Mouse (Mus musculus): ENCODE results near the gene Vmn1r42. TPM values are rescaled to one million over a fixed set of nuclear protein-coding genes. Genes with fewer than 3 reads are reported as not detected.

The Vmn1r42 gene
- not detected in 4 replicates for total RNA-seq (2023)

GRCm38 (mm10) chr6:89876313-89876712 lies at the start of gene Vmn1r42, which contains the start of gene Vmn1r43:
TSS of gene Vmn1r42 (minus strand) at chr6:89876413.
TSS of gene Vmn1r43 (minus strand) at chr6:89876413.

GRCm38 (mm10) chr6:89883360-89883759 lies 7.1 kb upstream of the Vmn1r42 start, which contains the start of gene Vmn1r44:
TSS of gene Vmn1r44 (plus strand) at chr6:89883660.

Other genes starting within 250 kb of the Vmn1r42 start
- 4.6 to 5.7 TPM (median 5.1 TPM) in 4 replicates for gene Txnrd3, start 232.4 kb downstream of the Vmn1r42 start, total RNA-seq (2023)
- not detected in 4 replicates for gene Vmn1r40, start 168.9 kb downstream of the Vmn1r42 start, total RNA-seq (2023)
- not detected in 4 replicates for gene Vmn1r41, start 135.6 kb downstream of the Vmn1r42 start, total RNA-seq (2023)
- 0.06 TPM in 1 of 4 replicates, not detected in the others for gene Vmn1r43, start within 50 bp of the Vmn1r42 start, total RNA-seq (2023)
- gene Vmn1r44, start 7.2 kb upstream of the Vmn1r42 start, total RNA-seq (2023): not detected in 4 replicates
- gene Vmn1r45, start 64.2 kb upstream of the Vmn1r42 start, total RNA-seq (2023): not detected in 4 replicates
- not detected in 4 replicates for gene Vmn1r46, start 92.9 kb upstream of the Vmn1r42 start, total RNA-seq (2023)
- not detected in 4 replicates for gene Vmn1r47, start 139.7 kb upstream of the Vmn1r42 start, total RNA-seq (2023)
- not detected in 4 replicates for gene Vmn1r48, start 160.4 kb upstream of the Vmn1r42 start, total RNA-seq (2023)
- gene Vmn1r49, start 202.1 kb upstream of the Vmn1r42 start, total RNA-seq (2023): not detected in 4 replicates
- gene Vmn1r50, start 225.0 kb upstream of the Vmn1r42 start, total RNA-seq (2023): not detected in 4 replicates
- gene Vmn1r51, start 246.2 kb upstream of the Vmn1r42 start, total RNA-seq (2023): not detected in 4 replicates

Data from B cell, adult 62 days (primary cell).